Mouse (Mus musculus) myocyte (in vitro differentiated cells): Measurements from ENCODE around the gene Cyp2d11.

Experiments
- CEBPB ChIP-seq: IDR thresholded peaks from 2 replicates; pipeline ENCODE4 v1.6.1; 2011; ENCODE audit warnings: mild to moderate bottlenecking, moderate library complexity; ENCODE audit not compliant: poor library complexity, insufficient read depth, severe bottlenecking
- E2F4 ChIP-seq: IDR thresholded peaks from one replicate; pipeline ENCODE4 v1.6.1; 2011; ENCODE audit warnings: mild to moderate bottlenecking, control low read depth, moderate library complexity; ENCODE audit not compliant: insufficient read depth
- MAX ChIP-seq: IDR thresholded peaks from one replicate; pipeline ENCODE4 v1.6.1; 2011; ENCODE audit warnings: low read depth, mild to moderate bottlenecking, control low read depth
- MYOD1 ChIP-seq, 3 experiments: IDR thresholded peaks; one replicate each; pipeline ENCODE4 v1.6.1; 2011; ENCODE audit warnings: control low read depth in 2 of 3, low read depth in 2 of 3, mild to moderate bottlenecking in 2 of 3, moderate library complexity in 1 of 3; ENCODE audit not compliant: insufficient read length in 2 of 3, control insufficient read depth in 1 of 3
- MYOG ChIP-seq, 3 experiments: IDR thresholded peaks; one replicate each; pipeline ENCODE4 v1.6.1; 2011; ENCODE audit warnings: control low read depth in 2 of 3, low read depth in 2 of 3, mild to moderate bottlenecking in 2 of 3; ENCODE audit not compliant: insufficient read length in 2 of 3, control insufficient read depth in 1 of 3, insufficient read depth in 1 of 3
- POLR2A ChIP-seq: IDR thresholded peaks from one replicate; pipeline ENCODE4 v1.6.1; 2011; ENCODE audit warnings: low read depth, mild to moderate bottlenecking, control low read depth, moderate library complexity; ENCODE audit not compliant: insufficient read length
- POLR2AphosphoS2 ChIP-seq: IDR thresholded peaks from one replicate; pipeline ENCODE4 v1.6.1; 2011; ENCODE audit warnings: low read depth, control low read depth; ENCODE audit not compliant: insufficient read length
- REST ChIP-seq: IDR thresholded peaks from one replicate; pipeline ENCODE4 v1.6.1; 2011; ENCODE audit warnings: mild to moderate bottlenecking, control low read depth, moderate library complexity; ENCODE audit not compliant: insufficient read depth, insufficient read length
- SRF ChIP-seq: IDR thresholded peaks from one replicate; pipeline ENCODE4 v1.6.1; 2011; ENCODE audit warnings: low read depth; ENCODE audit not compliant: control insufficient read depth, insufficient read length
- TCF12 ChIP-seq: IDR thresholded peaks from one replicate; pipeline ENCODE4 v1.6.1; 2011; ENCODE audit warnings: mild to moderate bottlenecking, control low read depth; ENCODE audit not compliant: poor library complexity, insufficient read depth, severe bottlenecking
- TCF3 ChIP-seq: IDR thresholded peaks from one replicate; pipeline ENCODE4 v1.6.1; 2011; ENCODE audit warnings: low read depth, control low read depth; ENCODE audit not compliant: insufficient read length
- USF1 ChIP-seq: IDR thresholded peaks from one replicate; pipeline ENCODE4 v1.6.1; 2011; ENCODE audit warnings: low read depth, mild to moderate bottlenecking, control low read depth, moderate library complexity

DNA sequence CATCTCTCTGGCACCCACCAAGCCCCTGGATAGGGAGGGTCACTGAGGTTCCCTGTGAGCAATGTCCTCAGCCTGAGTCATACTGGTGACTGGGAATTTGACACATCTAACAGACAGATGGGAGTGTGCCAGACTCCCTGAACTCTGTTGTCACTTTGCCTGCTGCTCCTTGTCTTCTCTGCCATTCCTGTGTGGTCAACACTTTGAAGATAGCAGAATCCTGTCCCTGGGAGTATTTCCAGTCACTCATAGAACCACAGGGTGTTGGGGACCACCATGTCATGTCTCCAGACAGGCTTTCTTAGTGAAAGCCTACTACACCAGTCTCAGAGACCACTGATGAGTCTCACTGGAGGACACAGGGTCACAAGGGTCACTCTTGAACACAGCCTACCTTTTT lies 8.3 kb upstream of the Cyp2d11 start:
- no peak for TF ChIP-seq USF1
- TF ChIP-seq POLR2A = no peak
- TF ChIP-seq E2F4 = no peak
- no peak for TF ChIP-seq MYOG (IDR thresholded peaks at IDR 0.05; ENCODE audit: control insufficient read depth in 1 of 3, insufficient read depth in 1 of 3, insufficient read length in 2 of 3, low read depth in 2 of 3)
- TF ChIP-seq MAX = no peak
- no peak for TF ChIP-seq POLR2AphosphoS2
- no peak for TF ChIP-seq TCF12
- TF ChIP-seq CEBPB = no peak
- no peak for TF ChIP-seq MYOD1 (IDR thresholded peaks at IDR 0.05; ENCODE audit: control insufficient read depth in 1 of 3, insufficient read length in 2 of 3, low read depth in 2 of 3)
- TF ChIP-seq REST = no peak
- TF ChIP-seq SRF = no peak
- no peak for TF ChIP-seq TCF3
